Mouse (Mus musculus) ES-E14 (cell line): ENCODE measurements around the gene Slc26a6.

Experiments used
- HCFC1 ChIP-seq: IDR thresholded peaks from 2 replicates; pipeline ENCODE4 v1.6.1; 2012; ENCODE audit warnings: low read length, inconsistent platforms, borderline replicate concordance; ENCODE audit not compliant: insufficient read depth
- MAFK ChIP-seq: IDR thresholded peaks from 2 replicates; pipeline ENCODE4 v1.6.1; 2014; ENCODE audit warnings: mild to moderate bottlenecking, low read depth, low read length, inconsistent platforms; ENCODE audit not compliant: insufficient read depth
- ZNF384 ChIP-seq: IDR thresholded peaks from 2 replicates; pipeline ENCODE4 v1.6.1; 2012; ENCODE audit warnings: low read depth, low read length, inconsistent platforms

- TF ChIP-seq ZNF384: no peak
- TF ChIP-seq MAFK: no peak
- TF ChIP-seq HCFC1: no peak
Measured at GRCm38 (mm10) chr9:108945608-108946007, 92.5 kb downstream of the Slc26a6 start.
